Mouse (Mus musculus) kidney, embryonic 15.5 days (tissue): ENCODE measurements at regions not wholly inside any gene's neighbourhood (a gene's known extent, or its start where the extent isn't known, plus 50 kb on each side); places are given as distances from the start of the nearest gene placed in this dataset.

Experiments
- ATAC-seq: fragments of 200-750 bp; cut with Nextera tagmentation; replicated peaks from 2 replicates; pipeline ENCODE4 v1.8.0; 2017; ENCODE audit warnings: moderate TSS enrichment; ENCODE audit not compliant: low FRiP score
- H3K27ac ChIP-seq: fragments of 300-500 bp; sonication (generic); 2 replicates; pipeline ENCODE4 v1.5.1; 2015; ENCODE audit warnings: mild to moderate bottlenecking, inconsistent platforms
- H3K27me3 ChIP-seq: fragments of 300-500 bp; sonication (generic); 2 replicates; pipeline ENCODE4 v1.6.1; 2015; ENCODE audit warnings: inconsistent platforms
- H3K36me3 ChIP-seq: fragments of 300-500 bp; sonication (generic); 2 replicates; pipeline ENCODE4 v1.6.1; 2015; ENCODE audit warnings: inconsistent platforms
- H3K4me1 ChIP-seq: fragments of 300-500 bp; sonication (generic); 2 replicates; pipeline ENCODE4 v1.6.1; 2015; ENCODE audit warnings: inconsistent platforms
- H3K4me2 ChIP-seq: fragments of 300-500 bp; sonication (generic); 2 replicates; pipeline ENCODE4 v1.6.1; 2015; ENCODE audit warnings: moderate library complexity, mild to moderate bottlenecking, inconsistent platforms
- H3K4me3 ChIP-seq: fragments of 300-500 bp; sonication (generic); replicated peaks from 2 replicates; pipeline ENCODE4 v1.5.1; 2015; ENCODE audit warnings: mild to moderate bottlenecking, inconsistent platforms
- H3K9ac ChIP-seq: fragments of 300-500 bp; sonication (generic); 2 replicates; pipeline ENCODE4 v1.6.1; 2015; ENCODE audit warnings: mild to moderate bottlenecking, inconsistent platforms
- H3K9me3 ChIP-seq: fragments of 300-500 bp; sonication (generic); replicated peaks from 2 replicates; pipeline ENCODE4 v1.6.1; 2016; ENCODE audit warnings: inconsistent platforms
- WGBS: fragments of 180-500 bp; shearing (Covaris S2); methylation state at CpG from one replicate; pipeline ENCODE4 v1.1.7; 2015; ENCODE audit warnings: mixed read lengths; 5-methylcytosine and 5-hydroxymethylcytosine counted together

- Histone ChIP-seq H3K9me3 (no peaks in the 10 kb centered on the region), H3K36me3 (no peaks in the 10 kb centered on the region), H3K27me3 (no peaks in the 10 kb centered on the region), H3K4me3 (no peak overlapping the region), H3K27ac (no peak overlapping the region), H3K4me2 (no peak overlapping the region), H3K9ac (no peak overlapping the region), H3K4me1 (no peaks in the 10 kb centered on the region)
- WGBS: 78% methylated on average over 4 of the region's 4 CpGs
- ATAC-seq: no peak
These were observed 899.6 kb upstream of the Fam98a start for GRCm38 (mm10) chr17:76451296-76451834.
